Mouse (Mus musculus): ENCODE data around the gene Ccdc124. TPM values are rescaled to one million over a fixed set of nuclear protein-coding genes. Genes with fewer than 3 reads are reported as not detected.
A peak's percentile ranks its signal among the peaks of the same experiment; 100 is the strongest.

Gene Ccdc124
- total RNA-seq, 2 experiments from 2014 or later = 28.5 to 30.8 TPM

DNA sequence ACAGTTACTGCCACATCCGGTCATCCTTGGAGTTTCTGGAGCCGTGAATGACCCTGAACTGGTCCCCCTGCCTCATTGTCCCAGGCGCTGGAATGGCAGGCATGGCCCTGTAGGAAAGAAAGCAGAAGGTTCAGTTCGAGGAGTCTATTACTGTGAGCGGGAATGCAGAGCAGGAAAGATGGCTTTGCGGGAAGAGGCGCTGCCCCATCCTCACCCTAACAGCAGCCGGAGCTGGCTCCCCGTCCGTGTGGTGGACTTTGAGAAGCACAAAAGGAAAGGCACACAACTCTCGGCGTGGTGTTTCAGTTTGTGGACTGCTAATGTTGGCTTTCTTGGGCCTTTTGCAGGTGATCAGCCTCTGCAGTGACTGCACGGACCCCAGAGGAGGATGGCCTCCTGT is 706 bp upstream of the Ccdc124 start:
- ATAC-seq (replicated peaks; ENCODE audit: low FRiP score, low TSS enrichment, poor library complexity, severe bottlenecking) = no peak

DNA sequence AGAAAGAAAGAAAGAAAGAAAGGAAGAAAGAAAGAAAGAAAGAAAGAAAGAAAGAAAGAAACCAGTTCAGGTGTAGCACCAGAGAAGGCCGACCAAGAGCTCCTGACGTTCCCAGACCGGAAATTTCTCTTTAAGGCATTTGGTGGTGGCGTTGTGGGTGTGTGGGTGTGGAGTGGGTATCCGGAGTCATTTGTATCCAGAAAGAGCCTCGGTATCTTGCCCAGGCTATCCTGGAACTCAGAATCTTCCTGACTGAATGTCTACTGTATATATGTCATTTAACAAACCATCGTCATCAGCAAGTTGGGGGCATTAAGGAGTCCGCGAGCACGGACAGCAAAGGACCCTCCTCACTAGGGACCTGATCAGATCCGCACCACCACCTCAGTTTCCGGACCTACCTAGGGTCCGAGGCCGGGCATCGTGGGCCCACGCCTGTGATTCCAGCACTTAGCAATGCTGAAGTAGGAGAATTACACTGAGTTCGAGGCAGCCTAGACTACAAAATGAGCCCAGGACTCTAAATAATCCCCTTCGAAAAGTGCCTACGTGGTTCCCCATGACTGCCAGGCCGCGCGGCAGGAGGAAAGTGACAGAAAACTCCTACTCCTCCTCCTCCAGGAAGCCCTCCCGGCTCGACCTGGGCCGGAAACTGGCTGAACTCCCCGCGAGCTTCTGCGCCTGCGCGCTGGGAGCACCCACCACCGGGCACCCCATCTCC is 932 bp downstream of the Ccdc124 start:
- no peak for ATAC-seq (replicated peaks; ENCODE audit: low FRiP score, low TSS enrichment, poor library complexity, severe bottlenecking)

DNA sequence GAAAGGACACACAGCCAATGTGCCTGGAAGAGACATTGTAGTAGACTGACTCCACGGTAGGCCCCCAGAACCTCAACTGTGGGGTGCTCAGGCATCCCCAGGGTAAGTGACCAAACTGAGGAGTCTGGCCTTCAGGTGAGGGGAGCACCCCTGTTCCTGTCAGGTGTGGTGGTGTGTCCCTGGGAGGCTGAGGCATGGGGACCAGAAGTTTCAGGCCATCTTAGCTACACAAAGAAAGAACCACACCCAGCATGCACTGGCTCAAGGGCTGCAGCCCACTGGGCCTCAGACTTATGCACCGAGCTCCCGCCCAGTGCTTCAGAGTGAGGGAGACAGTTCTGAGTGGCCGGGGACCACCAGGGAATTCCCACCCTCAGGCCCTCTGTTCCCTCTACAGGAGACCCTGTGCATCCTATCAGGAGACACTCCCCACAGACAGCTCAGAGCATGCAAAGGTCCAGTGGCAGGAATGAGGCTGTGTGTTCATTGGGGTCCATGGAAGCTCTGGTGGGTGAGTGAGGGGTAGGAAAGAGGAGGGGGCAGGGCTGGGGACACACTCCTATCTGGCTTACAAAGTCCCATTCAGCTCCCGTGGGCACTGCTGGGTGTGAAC is 2.4 kb downstream of the Ccdc124 start:
- ATAC-seq (replicated peaks; ENCODE audit: low FRiP score, low TSS enrichment, poor library complexity, severe bottlenecking) = no peak

DNA sequence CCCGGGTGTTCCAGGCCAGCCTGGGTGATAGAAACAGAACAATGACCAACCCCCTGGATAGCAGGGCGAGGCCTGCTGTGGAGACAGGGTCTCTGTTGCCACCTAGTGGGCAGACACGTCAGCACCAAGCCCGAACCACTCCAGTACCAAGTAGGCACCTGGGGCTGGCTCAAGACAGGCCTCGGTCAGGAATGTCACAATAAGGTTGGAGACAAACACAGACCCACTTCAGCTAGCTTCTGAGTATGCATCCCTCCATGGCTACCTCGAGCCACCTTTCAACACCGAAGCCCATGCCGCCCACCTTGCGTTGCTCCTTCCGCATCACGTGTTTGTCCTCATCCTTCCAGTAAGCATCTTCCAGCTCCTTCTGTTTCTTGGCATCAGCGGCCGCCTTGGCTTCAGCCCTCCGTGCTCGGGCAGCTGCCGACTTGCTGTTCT is 4.1 kb downstream of the Ccdc124 start:
- peak; percentile 46 for ATAC-seq (replicated peaks; ENCODE audit: low FRiP score, low TSS enrichment, poor library complexity, severe bottlenecking)

DNA sequence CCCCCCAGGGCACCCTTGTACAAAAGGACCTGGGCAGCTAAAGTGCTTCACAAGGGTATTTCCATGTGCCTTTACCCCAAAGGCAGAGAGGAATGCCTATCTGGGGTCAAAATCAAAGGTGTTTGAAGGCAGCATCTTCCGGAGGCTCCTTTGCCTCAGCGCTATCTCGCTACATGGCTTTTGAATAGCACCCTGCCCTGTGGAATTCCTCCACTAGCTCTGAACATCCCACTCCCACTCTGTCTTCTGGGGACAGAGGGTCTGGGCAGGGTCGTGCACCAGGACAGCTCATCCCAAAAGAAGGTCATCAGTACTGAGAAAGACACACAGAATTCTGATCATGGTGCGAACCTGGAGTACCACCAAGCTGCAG is 4.5 kb downstream of the Ccdc124 start:
- no peak for ATAC-seq (replicated peaks; ENCODE audit: low FRiP score, low TSS enrichment, poor library complexity, severe bottlenecking)

DNA sequence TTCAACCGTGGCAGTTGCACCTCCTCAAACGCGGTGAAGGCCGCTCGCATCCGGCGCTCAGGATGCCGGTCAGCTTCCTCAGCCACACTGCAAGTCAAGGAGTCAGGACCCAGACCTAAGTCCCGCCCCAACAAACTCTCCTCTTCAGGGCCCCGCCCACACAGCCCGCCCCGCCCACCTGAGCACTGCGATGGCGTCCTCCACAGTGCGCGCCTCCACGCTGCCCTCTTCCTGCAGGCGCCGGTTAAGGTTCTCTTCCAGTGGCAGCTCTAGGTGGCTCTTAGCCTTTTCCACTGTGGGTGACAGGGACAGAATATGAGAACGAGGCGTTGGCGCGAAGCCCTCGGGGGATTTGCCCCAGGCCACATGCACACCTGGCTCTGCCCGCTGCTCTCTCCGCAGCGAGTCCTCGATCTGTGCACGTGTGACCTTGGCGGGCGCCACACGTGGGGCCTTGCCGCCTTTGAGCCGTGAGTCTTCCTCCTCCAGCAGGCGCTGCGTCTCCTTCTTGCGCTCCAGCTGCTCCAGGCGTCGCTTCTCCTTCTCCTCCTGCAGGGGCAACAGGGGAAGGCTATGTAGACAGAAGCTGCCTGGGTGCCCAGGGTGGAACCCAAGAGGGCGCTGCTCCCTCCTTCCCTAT is 5.1 kb downstream of the Ccdc124 start:
- peak; percentile 28 for ATAC-seq (replicated peaks; ENCODE audit: low FRiP score, low TSS enrichment, poor library complexity, severe bottlenecking)

DNA sequence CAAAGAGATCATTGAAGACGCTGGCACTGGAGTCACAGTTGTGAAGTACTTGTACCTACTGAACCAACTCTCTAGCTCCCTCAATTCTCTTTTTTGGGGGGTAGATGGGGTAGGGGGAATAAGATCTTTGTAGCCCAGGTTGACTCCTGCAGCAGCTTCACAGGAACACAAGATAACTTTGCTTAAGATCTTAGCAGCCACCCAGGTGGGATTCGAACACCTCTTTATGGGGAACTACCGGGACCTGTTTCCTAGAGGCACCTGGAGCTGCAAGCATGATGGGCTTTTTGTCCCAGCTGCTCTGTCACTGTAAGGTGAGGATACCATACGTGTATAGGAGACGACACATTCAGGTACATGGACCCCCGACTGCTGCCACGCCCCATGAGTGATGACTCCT is 7.2 kb downstream of the Ccdc124 start:
- no peak for ATAC-seq (replicated peaks; ENCODE audit: low FRiP score, low TSS enrichment, poor library complexity, severe bottlenecking)

DNA sequence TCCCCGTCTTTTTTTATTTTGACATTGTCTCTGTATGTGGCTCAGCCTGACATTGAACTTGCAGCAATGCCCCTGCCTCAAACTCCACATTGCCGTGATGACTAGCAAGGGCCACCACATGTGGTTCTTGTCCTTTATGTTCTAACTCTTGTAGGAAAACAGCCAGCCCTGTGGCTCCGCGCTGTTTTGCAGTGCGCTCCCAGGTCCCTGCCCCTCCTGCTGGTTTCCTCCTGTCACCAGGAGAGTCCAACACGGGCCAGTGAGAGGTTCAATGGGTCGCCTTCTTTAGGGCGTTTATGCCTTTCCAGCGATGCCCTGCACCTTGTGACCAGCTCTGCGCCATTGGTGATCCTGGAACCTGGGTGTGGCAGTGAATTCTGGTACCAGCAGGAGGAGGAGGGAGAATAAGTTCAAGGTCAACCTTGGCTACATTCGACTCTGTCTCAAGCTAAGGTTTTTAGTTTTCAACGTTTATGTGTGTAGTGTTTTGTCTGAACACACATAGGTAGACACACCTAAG is 7.7 kb downstream of the Ccdc124 start:
- no peak for ATAC-seq (replicated peaks; ENCODE audit: low FRiP score, low TSS enrichment, poor library complexity, severe bottlenecking)

DNA sequence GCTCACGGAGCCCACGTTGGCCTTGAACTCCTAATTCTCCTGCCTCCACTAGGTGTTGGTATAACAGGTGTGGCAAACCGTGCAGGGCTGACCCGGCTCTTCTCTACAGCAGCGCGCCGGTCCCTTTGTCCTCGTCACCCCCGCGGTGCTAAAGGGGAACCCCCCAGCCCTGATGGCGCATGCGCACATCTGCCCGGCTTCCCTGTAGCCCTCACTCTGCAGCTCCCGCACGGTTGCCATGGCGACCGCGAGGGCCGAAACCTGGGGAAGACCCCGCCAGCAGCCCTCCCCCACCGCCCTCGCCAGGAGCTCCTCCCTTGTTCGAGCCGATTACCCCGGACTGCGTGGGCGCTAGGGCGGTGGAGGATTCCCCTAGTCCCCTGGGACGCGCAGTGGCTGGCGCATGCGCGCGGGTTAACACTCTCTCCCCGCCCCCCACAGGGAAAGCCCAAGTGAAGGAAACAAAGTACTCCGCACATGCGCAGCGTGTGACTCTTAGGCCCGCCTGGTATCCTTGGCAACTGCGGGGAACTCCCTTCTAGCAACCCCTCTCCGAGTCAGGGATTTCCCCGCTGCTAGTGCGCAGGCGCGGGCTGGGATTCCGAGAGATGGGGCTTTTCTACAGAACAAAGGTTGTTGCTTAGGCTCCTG is 8.3 kb downstream of the Ccdc124 start:
- peak; percentile 62 for ATAC-seq (replicated peaks; ENCODE audit: low FRiP score, low TSS enrichment, poor library complexity, severe bottlenecking)

DNA sequence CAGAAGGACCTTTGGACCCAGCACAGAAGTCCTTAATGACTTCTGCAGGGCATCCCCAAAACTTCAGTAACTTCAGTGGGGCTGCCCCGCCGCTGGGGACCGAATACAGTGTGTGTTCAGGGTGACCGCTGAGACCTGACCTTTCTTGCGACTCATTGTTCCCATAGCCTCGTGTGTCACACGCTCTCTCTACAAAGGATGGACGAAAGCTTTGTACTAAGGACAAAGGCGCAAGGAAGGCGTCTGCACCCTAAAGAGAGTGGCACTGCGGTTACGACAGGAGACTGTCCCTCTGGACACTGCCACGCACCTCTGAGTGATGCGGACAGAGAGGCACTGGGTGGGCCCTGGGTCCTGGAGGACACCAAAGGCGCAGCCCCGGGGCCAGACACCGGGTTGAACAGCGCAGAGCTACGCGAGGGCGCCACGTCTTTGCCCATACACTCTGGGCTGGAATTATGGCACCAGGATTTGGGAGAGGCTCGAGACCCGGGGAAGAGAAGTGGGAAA is 9.0 kb downstream of the Ccdc124 start:
- ATAC-seq (replicated peaks; ENCODE audit: low FRiP score, low TSS enrichment, poor library complexity, severe bottlenecking) = no peak

DNA sequence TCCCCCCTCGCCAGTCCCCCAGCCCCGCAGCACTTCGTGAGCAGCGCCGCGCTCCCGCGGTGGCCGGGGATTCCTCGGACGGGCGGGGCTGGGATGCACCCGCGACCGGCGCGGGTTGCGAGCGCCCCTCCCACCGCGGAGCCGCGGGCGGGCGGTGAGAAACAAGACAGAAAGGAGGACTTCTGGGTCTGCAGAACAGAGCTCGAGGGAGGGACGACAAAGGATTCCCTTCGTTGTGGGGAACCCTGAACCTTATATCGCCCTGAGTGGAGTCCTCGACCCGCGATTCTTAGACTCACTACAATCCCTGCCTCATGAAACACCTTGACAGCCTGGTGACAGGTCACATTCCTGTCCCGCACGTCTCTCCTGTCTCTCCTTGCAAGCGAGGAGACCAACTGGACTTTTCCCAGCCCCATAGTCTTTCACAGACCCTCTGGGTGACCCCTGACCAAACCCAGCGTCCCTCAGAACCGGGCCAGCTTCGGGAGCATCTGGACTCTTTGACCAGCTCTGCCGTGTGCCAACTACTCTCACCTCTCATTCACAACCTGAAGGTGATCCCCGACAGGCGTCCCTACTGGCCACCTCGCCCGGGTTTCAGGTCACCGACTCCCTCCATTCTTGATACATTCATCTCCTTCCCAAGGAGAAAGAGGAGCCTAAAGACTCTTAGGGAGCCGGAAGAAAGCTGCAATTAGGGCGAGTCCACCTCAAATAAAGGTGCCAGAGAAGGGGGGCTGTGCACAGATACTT is 9.6 kb downstream of the Ccdc124 start:
- no peak for ATAC-seq (replicated peaks; ENCODE audit: low FRiP score, low TSS enrichment, poor library complexity, severe bottlenecking)

DNA sequence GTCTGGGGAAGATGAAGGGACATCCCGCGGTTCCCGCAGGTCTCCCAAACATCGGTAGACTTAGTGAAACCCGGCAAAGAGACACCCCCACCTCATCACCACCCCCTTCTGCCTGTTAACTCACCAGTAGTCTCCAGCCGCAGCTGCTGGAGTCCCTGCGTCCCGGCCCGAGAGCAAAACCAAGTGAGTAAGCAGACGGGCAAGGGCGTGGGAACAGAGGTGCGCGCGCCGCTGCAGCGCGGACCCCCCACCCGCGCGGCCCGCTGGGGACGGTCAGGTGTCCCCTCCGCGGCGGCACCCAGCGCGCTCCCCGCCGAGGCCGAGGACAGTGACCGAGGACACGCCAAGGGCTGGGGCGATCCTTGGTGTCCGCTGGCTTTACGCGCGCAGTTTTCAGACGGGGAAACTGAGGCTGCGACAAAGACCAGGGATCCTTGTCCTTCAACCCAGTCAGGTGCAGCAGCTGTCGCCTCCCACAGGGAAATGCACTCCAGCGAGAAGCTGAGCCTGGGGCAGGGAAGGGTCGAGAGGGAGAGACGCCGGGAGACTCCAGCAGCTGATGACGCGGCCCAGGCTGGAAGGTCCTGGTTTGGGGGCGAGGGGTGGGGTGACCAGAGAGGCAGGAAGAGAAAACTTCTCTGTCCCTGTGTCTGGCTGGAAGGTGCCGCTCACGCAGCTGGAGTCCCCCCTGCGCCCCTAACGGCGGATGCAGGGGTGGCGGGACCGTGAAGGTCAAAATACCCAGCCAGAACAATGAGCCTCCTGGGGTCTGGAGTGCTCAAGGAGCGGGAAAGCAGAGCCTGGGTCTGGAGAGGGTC is 10.7 kb downstream of the Ccdc124 start, which contains the start of gene Kcnn1:
TSS of gene Kcnn1 (minus strand) at position 435 of the 818 bp plus-strand sequence.
- 0 out of 2 replicates have a peak, but pooled peaks have one; percentile 5 for ATAC-seq (replicated peaks; ENCODE audit: low FRiP score, low TSS enrichment, poor library complexity, severe bottlenecking)

DNA sequence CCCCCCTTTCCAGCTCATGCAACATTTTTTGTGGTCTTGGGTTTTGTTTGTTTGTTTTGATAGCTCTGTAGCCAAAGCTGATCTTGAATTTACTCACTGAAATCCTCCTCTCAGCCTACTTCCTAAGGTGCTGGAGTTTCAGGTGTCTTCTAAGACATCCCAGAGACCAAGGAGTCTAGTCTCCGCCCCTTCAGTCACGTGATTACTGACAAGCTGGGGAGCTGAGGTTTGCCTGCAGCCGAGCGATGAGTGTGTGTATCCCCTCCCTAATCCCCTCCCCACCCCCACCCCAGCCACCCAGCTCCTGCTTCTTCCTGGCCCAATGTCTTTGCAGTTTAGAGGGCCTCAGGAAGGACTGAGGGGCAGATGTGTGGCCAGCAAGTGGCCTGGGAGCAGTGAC is 16.2 kb downstream of the Ccdc124 start:
- no peak for ATAC-seq (replicated peaks; ENCODE audit: low FRiP score, low TSS enrichment, poor library complexity, severe bottlenecking)

DNA sequence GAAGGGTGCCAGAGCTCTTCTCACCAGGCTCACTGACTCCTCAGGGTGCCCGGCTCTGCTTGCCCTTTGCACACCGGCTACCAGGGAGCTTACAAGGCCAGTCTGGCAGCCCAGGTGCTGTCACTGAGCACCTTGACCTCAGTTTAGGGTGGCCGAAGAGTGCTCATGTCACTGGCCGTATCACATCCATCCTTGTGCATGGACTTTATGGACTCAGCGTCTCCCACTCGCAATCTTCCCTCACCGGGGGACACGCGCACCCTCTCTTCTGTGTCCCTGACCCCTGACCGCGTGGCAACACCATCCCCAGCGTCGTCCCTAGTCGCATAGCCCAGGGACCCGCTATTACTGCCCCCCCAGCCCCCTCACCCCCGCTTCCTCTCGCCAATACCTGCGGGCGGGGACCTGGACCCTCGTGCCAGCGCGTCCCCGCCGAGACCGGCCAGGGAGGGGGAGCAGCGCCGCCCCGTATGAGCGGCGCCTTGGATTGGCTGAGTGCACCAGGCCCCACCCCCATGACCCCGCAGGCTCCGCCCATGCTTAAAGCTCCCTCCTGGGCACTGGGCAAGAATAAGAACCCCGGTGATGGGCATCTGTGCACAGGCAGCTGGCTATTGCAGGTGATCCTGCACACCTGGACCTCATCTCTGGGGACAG is 17.1 kb downstream of the Ccdc124 start:
- ATAC-seq (replicated peaks; ENCODE audit: low FRiP score, low TSS enrichment, poor library complexity, severe bottlenecking) = peak; percentile 66

DNA sequence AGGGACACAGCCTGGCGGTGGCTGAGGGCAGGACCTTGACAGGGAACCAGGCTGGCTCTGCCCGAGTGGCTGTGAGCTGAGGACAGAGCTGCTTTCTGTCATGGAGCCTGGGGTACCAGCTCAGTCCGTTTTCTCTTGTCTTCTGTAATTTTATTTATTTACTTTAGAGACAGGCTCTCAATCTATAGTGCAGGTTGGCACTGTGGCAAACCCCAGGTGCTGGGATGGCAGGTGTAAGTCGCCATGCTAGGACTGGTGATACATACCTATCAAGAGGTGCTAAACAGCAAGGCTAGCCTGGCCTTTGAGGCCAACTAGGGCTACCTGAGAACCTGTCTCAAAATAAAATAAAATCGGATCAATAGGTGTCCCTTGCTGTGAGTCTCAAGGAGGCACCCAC is 17.7 kb downstream of the Ccdc124 start:
- no peak for ATAC-seq (replicated peaks; ENCODE audit: low FRiP score, low TSS enrichment, poor library complexity, severe bottlenecking)

DNA sequence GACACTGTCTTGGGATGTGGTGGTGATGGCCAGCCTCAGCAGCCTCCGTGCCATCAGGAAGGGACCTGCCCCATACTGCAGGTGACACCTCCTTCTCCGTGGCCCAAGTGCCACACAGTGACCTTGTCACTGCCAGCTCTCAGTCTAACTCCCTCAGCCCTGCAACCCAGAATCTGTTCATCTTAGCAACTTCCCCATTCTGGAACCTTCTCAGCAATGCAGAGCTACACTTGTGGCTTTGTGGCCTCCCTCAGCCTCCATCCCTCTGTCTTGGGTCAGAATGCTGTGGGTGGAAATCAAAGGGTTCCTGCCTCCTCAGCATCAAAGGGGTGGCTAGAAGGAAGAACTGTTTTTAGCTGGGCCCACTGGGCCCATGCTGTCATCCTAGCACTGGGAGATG is 19.9 kb downstream of the Ccdc124 start:
- ATAC-seq (replicated peaks; ENCODE audit: low FRiP score, low TSS enrichment, poor library complexity, severe bottlenecking) = no peak

DNA sequence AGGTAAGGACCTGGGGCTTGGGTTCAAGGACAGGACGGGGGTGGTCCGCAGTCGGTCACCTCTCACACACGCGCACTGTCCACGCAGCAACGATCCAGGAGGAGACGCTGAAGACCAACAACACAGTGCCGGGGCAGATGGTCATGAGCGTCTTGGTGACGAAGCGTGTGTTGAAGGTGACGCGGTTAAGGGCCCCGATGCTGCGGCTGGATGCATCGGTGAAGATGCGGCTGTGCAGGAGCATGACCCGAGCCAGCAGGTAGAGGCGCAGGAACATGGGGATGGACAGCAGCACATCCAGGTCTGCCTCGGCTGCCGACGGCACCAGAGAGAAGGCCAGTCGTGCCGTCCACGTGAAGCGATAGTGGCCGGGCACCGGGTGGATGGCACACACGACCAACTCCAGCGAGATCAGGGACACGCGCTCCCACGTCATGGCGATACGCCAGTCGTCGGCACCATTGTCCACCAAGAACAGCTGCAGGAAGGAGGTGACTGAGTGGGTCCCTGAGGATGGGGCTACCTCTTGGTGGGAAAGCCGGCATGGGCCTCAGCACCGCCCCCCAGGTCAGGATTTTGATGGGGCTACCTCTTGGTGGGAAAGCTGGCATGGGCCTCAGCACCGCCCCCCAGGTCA is 21.0 kb downstream of the Ccdc124 start:
- no peak for ATAC-seq (replicated peaks; ENCODE audit: low FRiP score, low TSS enrichment, poor library complexity, severe bottlenecking)
